In genomic region chr9:110713389-110713788, GRCm38 (mm10) we compare ENCODE assay signal across 29 mouse cellular contexts. TPM values are rescaled to one million over a fixed set of nuclear protein-coding genes. Genes with fewer than 3 reads are reported as not detected.
"Had no signal": no experiment of that assay in that cellular context is flagged by ENCODE, and none has a peak within 500 bp of the region (broad histone marks: within the 10 kb centered on the region; RNA-seq: fewer than 3 reads in every experiment).

No protein-coding gene starts in this region.

- H3K9me3 ChIP-seq: embryonic facial prominence, embryonic 10.5 days; embryonic facial prominence, embryonic 12.5 days; embryonic facial prominence, embryonic 13.5 days; embryonic facial prominence, embryonic 15.5 days; forebrain, embryonic 10.5 days; forebrain, embryonic 12.5 days; forebrain, embryonic 13.5 days; forebrain, embryonic 15.5 days had no signal

- H3K4me2 ChIP-seq: embryonic facial prominence, embryonic 12.5 days; embryonic facial prominence, embryonic 13.5 days; embryonic facial prominence, embryonic 15.5 days; forebrain, embryonic 12.5 days; forebrain, embryonic 13.5 days; forebrain, embryonic 15.5 days had no signal

- ATAC-seq: forebrain, embryonic 13.5 days; forebrain, embryonic 14.5 days; forebrain, embryonic 15.5 days; forebrain, embryonic 16.5 days; forebrain, postnatal 0 days had no signal

- H3K27me3 ChIP-seq: embryonic facial prominence, embryonic 12.5 days; embryonic facial prominence, embryonic 13.5 days; embryonic facial prominence, embryonic 15.5 days; forebrain, embryonic 12.5 days; forebrain, embryonic 13.5 days; forebrain, embryonic 15.5 days had no signal

- H3K4me3 ChIP-seq: embryonic facial prominence, embryonic 10.5 days; embryonic facial prominence, embryonic 12.5 days; embryonic facial prominence, embryonic 13.5 days; embryonic facial prominence, embryonic 15.5 days; erythroblast, embryonic 14.5 days; forebrain, embryonic 10.5 days; forebrain, embryonic 12.5 days; forebrain, embryonic 13.5 days; forebrain, embryonic 15.5 days; gastrocnemius, adult 2 months had no signal

- H3K4me1 ChIP-seq: forebrain, embryonic 12.5 days; forebrain, embryonic 13.5 days; forebrain, embryonic 15.5 days had no signal

- H3K9ac ChIP-seq: embryonic facial prominence, embryonic 12.5 days; embryonic facial prominence, embryonic 13.5 days; embryonic facial prominence, embryonic 15.5 days; forebrain, embryonic 12.5 days; forebrain, embryonic 13.5 days; forebrain, embryonic 15.5 days; forebrain, postnatal 0 days had no signal

- DNase-seq: cerebellum, adult 18-20 months; cerebellum, adult 2 months; cerebellum, adult 8-10 months; cerebellum, adult 9-10 months; cerebellum, adult 9-11 months; cerebellum, postnatal 10 days; cerebellum, postnatal 14 days; cerebellum, postnatal 25 days; cerebellum, postnatal 36 days; embryo, embryonic 11 days; forebrain, postnatal 0 days; gastrocnemius, adult 2 months; gastrocnemius, postnatal 10 days; gastrocnemius, postnatal 14 days; gastrocnemius, postnatal 25 days; gastrocnemius, postnatal 36 days; heart, adult 11 months had no signal

- H3K27ac ChIP-seq: embryonic facial prominence, embryonic 10.5 days; embryonic facial prominence, embryonic 12.5 days; embryonic facial prominence, embryonic 13.5 days; embryonic facial prominence, embryonic 15.5 days; forebrain, embryonic 10.5 days; forebrain, embryonic 12.5 days; forebrain, embryonic 13.5 days; forebrain, embryonic 15.5 days; gastrocnemius, adult 2 months had no signal

RNA-seq across cellular contexts. Expression of gene Myl3, which starts 28.3 kb away (rescaled TPM):
- polyA plus RNA-seq: erythroblast, embryonic 14.5 days; forebrain, embryonic 11.5 days had no signal

RNA-seq across cellular contexts. Expression of gene Pth1r, which starts 33.6 kb away (rescaled TPM):
- polyA plus RNA-seq: erythroblast, embryonic 14.5 days had no signal
